Mouse (Mus musculus) G1E (cell line): ENCODE data around the gene Clec16a. TPM values are rescaled to one million over a fixed set of nuclear protein-coding genes. Genes with fewer than 3 reads are reported as not detected.
A peak's percentile ranks its signal among the peaks of the same experiment; 100 is the strongest.

Experiments used
- ATAC-seq: 2 replicates; pipeline ENCODE4 v1.8.0; 2016; ENCODE audit warnings: mild to moderate bottlenecking; ENCODE audit not compliant: insufficient number of reproducible peaks, poor library complexity, low FRiP score, severe bottlenecking; ENCODE audit errors: extremely low read depth
- DNase-seq: peaks from one replicate; pipeline ENCODE4 v3.0.0; 2012; ENCODE audit warnings: low spot score
- H3K27me3 ChIP-seq: 2 replicates; pipeline ENCODE4 v1.6.1; 2012; ENCODE audit warnings: mild to moderate bottlenecking, low read length, inconsistent platforms; ENCODE audit not compliant: insufficient read depth
- H3K36me3 ChIP-seq: replicated peaks from 2 replicates; pipeline ENCODE3; 2012; ENCODE audit warnings: mild to moderate bottlenecking, inconsistent platforms
- H3K4me1 ChIP-seq: 2 replicates; pipeline ENCODE4 v1.6.1; 2012; ENCODE audit warnings: low read depth, low read length, inconsistent platforms, mixed read lengths; ENCODE audit not compliant: insufficient read depth
- H3K4me3 ChIP-seq: 2 replicates; pipeline ENCODE4 v1.5.1; 2012; ENCODE audit warnings: low read depth, mild to moderate bottlenecking, inconsistent platforms, low read length, moderate library complexity, mixed read lengths
- H3K9me3 ChIP-seq: replicated peaks from 2 replicates; pipeline ENCODE4 v1.6.1; 2012; ENCODE audit warnings: inconsistent platforms
- CTCF ChIP-seq: IDR thresholded peaks from 2 replicates; pipeline ENCODE4 v1.5.1; 2012; ENCODE audit warnings: low read depth, low read length, inconsistent platforms, mixed read lengths
- GATA1 ChIP-seq: IDR thresholded peaks from 2 replicates; pipeline ENCODE4 v1.6.1; 2012; ENCODE audit warnings: borderline replicate concordance, low read length, inconsistent platforms, mixed read lengths
- GATA2 ChIP-seq: IDR thresholded peaks from 2 replicates; pipeline ENCODE4 v1.6.1; 2012; ENCODE audit warnings: low read depth, low read length, inconsistent platforms, borderline replicate concordance
- POLR2AphosphoS5 ChIP-seq: IDR thresholded peaks from 2 replicates; pipeline ENCODE4 v1.6.1; 2012; ENCODE audit warnings: low read depth, low read length, inconsistent platforms; ENCODE audit not compliant: insufficient replicate concordance
- TAL1 ChIP-seq: conservative IDR thresholded peaks from 2 replicates; pipeline ENCODE4 v1.6.1; 2012; ENCODE audit warnings: low read depth, low read length, inconsistent platforms, mixed read lengths
- polyA plus RNA-seq: library from polyadenylated mRNA; stranded (reverse); fragments of >175 nt; gene quantifications from 2 replicates; pipeline ENCODE4 v1.2.3, GENCODE M21; 2012
- total RNA-seq, 2 experiments: library from RNA; stranded (forward) in 1 of 2; stranded (reverse) in 1 of 2; fragments of 200-1000 nt in 1 of 2; fragments of >200 nt in 1 of 2; fragmentation: Nextera tagmentation in 1 of 2; gene quantifications; 2 replicates each; pipeline ENCODE4 v1.2.3; 2014 to 2017

Gene Clec16a
- total and polyA plus RNA-seq, 3 experiments = 12.6 to 47.9 (median 18.1) TPM

DNA sequence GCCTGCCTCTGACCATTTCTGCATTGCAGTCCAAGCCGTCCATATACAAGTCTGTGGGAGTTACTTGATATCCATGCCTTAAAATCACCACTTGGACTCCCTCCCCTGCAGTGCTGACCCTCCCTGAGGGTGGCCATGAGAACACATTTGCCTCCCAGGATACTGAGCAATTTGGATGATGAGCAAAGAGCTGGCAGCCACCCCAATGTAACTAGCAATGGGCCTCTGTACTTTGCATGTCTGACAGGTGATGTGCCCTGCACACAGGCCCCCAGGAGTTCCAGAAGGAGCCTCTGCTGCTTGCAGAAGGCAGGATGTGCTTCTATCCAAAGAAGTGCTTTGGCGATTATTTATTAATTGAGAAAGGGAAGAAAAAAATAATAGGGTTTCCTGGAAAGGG, 167.9 kb downstream of the Clec16a start:
- Histone ChIP-seq H3K4me1 (no peaks in the 10 kb centered on the region), H3K9me3 (no peaks in the 10 kb centered on the region), H3K4me3 (no peak overlapping the region), H3K27me3 (no peaks in the 10 kb centered on the region), H3K36me3 (peaks cover 31% of the 10 kb centered on the region)
- TF ChIP-seq GATA1 (no peak), GATA2 (no peak), CTCF (no peak), POLR2AphosphoS5 (no peak), TAL1 (no peak)
- no peak for ATAC-seq
- DNase-seq = no peak

GRCm38 (mm10) chr16:10713441-10714239, 168.5 kb downstream of the Clec16a start:
- H3K27me3 ChIP-seq = no peaks in the 10 kb centered on the region
- H3K4me1 ChIP-seq = no peaks in the 10 kb centered on the region
- DNase-seq (no peak), ATAC-seq (no peak)
- H3K36me3 ChIP-seq = peaks cover 31% of the 10 kb centered on the region
- H3K9me3 ChIP-seq = no peaks in the 10 kb centered on the region
- no peak overlapping the region for H3K4me3 ChIP-seq
- no peak for TF ChIP-seq CTCF
- no peak for TF ChIP-seq TAL1
- TF ChIP-seq GATA1 = no peak
- no peak for TF ChIP-seq POLR2AphosphoS5
- no peak for TF ChIP-seq GATA2

- DNase-seq (no peak), ATAC-seq (no peak)
- Histone ChIP-seq H3K4me3 (no peak overlapping the region), H3K36me3 (peaks cover 40% of the 10 kb centered on the region), H3K27me3 (no peaks in the 10 kb centered on the region), H3K4me1 (peaks cover 8% of the 10 kb centered on the region), H3K9me3 (no peaks in the 10 kb centered on the region)
- TF ChIP-seq POLR2AphosphoS5 = no peak
- TF ChIP-seq GATA2 = no peak
- TF ChIP-seq CTCF = no peak
Measured at GRCm38 (mm10) chr16:10715211-10715610, 170.1 kb downstream of the Clec16a start.

DNA sequence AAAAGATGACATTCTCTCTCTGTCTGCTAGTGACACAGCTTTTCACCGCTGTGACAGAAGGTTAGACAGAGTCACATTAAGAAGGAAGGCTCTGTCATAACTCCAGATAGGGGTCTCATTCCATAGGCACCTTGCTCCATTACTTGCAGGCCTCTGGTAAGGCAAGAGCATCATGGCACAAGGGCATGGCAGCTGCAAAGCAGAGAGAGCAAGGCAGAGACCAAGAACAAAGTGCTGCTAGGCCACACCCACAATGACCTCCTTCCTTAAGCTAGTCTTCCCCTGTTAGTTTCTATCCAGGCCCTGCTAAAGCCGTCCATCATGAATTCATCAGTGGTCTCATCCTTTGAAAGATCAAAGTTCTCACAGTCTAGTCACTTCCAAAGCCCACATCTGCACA, 170.5 kb downstream of the Clec16a start:
- Histone ChIP-seq H3K9me3 (no peaks in the 10 kb centered on the region), H3K27me3 (no peaks in the 10 kb centered on the region), H3K4me1 (peaks cover 12% of the 10 kb centered on the region), H3K4me3 (no peak overlapping the region), H3K36me3 (peaks cover 41% of the 10 kb centered on the region)
- DNase-seq (no peak), ATAC-seq (no peak)
- TF ChIP-seq POLR2AphosphoS5 = no peak
- TF ChIP-seq GATA1 = no peak
- no peak for TF ChIP-seq GATA2
- no peak for TF ChIP-seq CTCF
- no peak for TF ChIP-seq TAL1

GRCm38 (mm10) chr16:10716696-10717095, 171.6 kb downstream of the Clec16a start:
- H3K36me3 ChIP-seq = peaks cover 41% of the 10 kb centered on the region

DNA sequence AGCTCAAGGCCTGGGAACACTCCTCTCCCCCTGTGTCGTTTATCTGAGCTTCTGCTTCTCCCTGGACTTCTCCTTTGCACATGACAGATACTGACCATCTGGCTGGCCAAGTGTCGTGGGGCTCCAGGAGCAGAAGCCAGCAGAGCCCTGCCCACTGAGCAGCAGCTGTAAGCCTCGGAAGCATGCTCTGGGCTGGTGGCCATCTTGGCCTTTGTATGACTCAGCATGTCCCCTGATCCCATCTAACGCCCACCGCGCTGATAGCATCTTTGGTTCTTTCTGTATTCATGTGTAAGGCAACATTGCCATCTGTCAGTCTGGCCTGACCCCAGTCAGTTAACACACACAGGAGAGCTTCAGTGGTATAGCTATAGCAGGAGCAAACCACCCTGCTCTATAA, 174.8 kb downstream of the Clec16a start:
- ATAC-seq (peak; percentile 22; the same call in 1 of the 2 replicates), DNase-seq (no peak)
- no peaks in the 10 kb centered on the region for H3K27me3 ChIP-seq
- H3K36me3 ChIP-seq = peaks cover 38% of the 10 kb centered on the region
- H3K4me3 ChIP-seq = no peak overlapping the region
- H3K9me3 ChIP-seq = no peaks in the 10 kb centered on the region
- TF ChIP-seq CTCF = no peak
- TF ChIP-seq POLR2AphosphoS5 = no peak
- TF ChIP-seq GATA2 = no peak
- no peak for TF ChIP-seq TAL1
- TF ChIP-seq GATA1 = no peak
- peaks cover 19% of the 10 kb centered on the region for H3K4me1 ChIP-seq

More at GRCm38 (mm10) chr16:10716696-10717095, 171.6 kb downstream of the Clec16a start:
- no peak for TF ChIP-seq POLR2AphosphoS5
- no peak for TF ChIP-seq GATA2
- no peak for TF ChIP-seq GATA1
- no peak for TF ChIP-seq TAL1
- TF ChIP-seq CTCF = no peak
- ATAC-seq (no peak), DNase-seq (no peak)
- Histone ChIP-seq H3K4me1 (peaks cover 16% of the 10 kb centered on the region), H3K4me3 (no peak overlapping the region), H3K9me3 (no peaks in the 10 kb centered on the region), H3K27me3 (no peaks in the 10 kb centered on the region)
